Mouse (Mus musculus) cerebellum, postnatal 10 days (tissue): ENCODE results near the gene Angptl8.
A peak's percentile ranks its signal among the peaks of the same experiment; 100 is the strongest.
"Not testable (repeated sequence)": the region's sequence is repeated elsewhere in the genome, so short reads cannot be mapped to it uniquely, and the experiment has no call there.

Experiments used
- DNase-seq, 2 experiments: peaks; one replicate each; pipeline ENCODE4 v3.0.0; 2021; ENCODE audit warnings: mixed read lengths in 2 of 2

The Angptl8 gene

DNA sequence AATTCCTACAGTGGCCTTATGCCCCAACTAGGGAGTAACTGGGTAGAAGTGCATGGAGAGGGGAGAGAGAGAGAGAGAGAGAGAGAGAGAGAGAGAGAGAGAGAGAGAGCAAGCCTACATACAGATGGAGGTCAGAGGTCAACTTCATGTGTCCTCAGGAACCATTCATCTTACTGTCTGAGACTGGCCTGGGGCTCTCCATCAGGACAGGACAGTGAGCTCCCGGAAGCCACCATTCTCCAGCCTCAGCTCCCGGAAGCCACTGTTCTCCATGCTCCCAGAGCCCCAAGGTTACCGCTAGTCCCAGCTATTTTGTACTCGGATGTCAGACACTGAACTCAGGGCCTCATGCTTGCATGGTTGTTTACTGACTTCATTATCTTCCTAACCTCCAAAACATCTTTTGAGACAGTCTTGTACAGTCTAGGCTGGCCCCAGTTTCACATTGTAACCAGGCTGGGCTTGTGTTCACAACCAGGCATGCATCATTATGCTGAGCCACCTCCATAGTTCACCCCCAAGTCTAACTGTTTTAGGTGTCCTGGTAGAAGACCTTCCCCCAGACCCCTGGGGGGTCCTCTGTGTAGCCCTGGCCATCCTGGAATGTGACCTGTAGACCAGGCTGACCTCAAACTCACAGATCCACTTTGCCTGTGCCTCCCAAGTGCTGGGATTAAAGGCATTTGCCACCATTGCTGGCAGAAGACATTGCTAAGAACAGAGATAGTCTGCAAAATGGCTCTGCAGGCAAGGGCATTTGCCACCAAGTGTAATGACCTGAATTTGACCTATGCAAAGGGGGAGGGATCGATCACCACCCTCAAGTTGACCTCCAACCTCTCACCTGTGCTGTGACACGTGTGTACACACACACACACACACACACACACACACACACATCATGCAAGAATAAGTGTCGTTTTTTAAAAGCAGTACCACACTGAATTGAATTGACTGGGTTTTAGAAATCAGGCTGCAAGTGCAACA is 14.7 kb downstream of the Angptl8 start:
- DNase-seq = no peak

DNA sequence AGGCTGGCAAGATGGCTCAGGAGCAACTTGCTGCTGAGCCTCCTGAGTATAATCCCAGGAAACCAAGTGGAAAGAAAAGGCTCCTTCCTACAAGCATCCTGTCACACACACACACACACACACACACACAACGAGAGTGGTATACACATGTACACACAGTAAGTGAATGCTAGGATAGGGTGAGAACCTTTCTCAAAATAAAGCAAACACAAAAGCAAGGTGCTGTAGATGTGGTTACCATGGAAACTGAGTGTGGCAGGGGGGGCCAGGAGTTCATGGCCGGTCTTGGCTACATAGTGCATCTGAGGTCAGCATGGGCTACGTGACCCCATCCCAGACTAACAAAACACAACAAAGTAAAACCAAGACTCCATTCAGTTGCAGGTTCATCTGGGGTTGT is 15.8 kb downstream of the Angptl8 start:
- DNase-seq = no peak

DNA sequence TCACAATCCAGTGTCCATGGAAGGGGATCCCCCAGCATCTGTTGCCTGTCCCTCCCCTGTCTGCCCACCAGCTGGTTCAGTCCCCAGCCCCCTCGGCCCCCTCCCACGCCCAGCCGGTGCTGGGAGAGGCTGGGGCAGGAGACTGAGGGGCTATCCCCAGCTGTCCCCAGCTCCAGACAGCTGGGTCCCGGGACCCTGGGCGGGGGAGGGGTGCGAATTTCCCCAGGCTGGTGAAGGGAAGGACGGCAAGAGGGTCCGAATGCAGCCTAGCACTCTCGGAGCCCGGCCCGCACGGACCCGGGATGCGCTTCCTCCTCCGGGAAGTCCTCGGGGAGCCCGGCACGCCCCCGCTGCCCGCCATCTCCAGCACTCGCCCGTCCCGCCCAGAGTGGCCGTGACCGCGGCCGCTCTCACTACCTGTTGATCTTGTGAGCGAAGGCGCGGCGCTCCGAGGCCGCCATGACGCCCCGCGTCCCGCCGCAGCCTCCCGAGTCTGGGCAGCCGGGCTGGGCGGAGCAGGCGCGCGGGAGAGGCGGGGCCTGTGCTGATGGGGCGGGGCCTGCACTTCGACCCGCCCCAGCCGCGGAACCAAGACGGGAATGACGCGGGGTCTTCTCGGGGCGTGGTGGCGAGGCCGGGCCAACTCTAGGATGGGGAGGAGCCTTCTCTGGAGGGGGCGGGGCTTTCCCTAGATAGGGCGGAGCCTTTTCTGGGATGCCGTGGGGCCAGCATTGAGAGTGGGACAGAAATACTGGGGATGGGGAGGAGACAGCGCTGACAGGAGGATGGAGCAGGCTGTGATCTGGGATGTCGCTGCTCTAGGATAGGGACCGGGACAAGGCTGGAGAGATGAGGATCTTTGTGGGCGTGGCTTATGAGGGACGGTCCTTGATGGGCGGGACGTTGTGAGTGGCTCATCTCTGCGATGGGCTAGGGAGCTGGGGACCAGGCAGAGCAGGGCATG is 17.1 kb downstream of the Angptl8 start, which contains the start of gene Dock6:
TSS of gene Dock6 (minus strand) at position 508 of the 964 bp plus-strand sequence.
- peak; percentile 77 to 82 for DNase-seq

DNA sequence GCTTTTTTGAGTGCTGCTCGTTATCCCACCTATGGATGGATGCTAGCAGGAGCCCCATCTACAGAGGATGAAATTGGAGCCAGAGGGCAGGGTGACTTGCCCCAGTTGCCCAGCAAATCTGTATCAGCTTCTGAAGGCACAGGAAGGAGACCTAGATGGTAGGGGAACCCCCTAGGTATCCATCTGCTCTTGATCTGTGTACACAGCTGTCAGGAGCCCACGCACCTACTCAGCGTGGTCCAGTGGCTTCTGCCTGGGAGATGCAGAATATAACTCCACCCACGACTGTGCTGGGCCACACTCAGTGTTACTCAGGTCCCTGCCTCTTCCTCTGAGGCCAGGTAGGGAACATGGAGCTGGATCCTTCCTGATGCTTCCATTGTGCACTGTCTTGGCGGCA is 18.7 kb downstream of the Angptl8 start:
- no peak for DNase-seq

DNA sequence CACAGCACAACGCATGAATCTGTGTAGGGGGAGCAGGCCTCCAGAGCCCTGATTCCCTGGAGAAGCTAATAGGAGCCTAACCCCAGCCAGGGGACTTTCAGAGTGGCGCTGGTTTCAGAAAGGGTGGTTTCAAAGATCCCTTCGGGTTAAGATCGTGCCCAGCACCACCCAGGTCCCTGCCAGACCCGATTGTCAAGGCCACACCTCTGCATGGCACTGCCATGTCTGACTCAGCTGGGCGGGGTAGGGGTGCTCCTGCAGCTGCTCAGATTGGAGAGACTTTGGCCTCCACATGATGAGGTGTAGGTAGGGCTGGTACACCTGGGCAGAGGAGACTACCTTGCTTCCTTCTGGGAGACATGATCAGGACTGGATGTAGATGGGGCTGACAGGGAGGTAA is 19.6 kb downstream of the Angptl8 start:
- no peak for DNase-seq

DNA sequence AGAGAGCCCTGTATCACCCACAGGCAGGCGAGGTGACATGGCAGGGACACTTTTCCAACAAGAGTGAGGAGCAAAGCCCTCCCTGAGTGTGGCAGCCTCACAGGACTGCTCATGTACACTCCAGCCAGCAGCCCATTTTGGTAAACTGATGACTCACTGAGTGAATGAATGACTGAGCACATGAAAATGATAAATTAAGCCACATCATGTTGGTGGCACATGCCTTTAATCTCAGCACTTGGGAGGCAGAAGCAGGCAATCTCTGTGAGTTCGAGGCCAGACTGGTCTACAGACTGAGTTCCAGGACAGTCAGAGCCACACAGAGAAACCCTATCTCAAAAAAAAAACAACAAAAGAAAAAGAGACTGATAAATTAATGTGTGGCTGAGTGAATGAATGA is 22.2 kb downstream of the Angptl8 start:
- DNase-seq = no peak

DNA sequence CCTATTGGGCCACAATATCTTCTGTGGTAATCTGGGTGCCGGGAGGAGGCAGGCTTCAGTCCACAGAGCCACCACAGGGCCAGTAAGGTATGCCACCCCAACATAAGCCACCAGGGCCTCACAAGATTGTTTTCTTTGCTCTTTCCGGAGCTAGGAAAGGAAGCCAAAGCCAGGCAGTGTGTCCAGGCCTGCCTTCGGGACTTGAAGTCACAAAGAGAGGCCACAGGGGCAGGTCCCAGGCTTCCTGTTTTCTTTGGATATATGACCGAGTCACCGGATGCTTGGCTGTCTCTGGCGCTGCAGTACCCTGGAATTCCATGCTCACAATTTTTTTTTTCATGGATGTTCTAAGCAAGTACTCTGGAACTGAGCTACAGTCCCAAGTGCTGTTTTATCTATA is 22.8 kb downstream of the Angptl8 start:
- DNase-seq = no peak

DNA sequence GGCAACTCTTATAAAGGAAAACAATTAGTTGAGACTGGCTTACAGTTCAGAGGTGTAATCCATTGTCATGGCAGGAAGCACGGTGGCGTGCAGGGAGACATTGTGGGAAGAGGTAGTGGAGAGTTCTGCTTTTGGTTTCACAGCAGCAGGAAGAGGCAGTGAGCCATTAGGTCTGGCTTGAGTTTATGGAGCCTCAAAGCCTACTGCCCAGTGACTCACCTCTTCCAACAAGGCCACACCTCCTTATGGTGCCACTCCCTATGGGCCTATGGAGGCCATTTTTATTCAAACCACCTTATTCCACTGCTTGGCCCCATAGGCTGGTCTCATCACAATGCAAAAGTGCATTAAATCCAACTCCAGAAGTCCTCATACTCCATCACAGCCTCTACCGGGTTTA is 24.3 kb downstream of the Angptl8 start:
- no peak for DNase-seq

DNA sequence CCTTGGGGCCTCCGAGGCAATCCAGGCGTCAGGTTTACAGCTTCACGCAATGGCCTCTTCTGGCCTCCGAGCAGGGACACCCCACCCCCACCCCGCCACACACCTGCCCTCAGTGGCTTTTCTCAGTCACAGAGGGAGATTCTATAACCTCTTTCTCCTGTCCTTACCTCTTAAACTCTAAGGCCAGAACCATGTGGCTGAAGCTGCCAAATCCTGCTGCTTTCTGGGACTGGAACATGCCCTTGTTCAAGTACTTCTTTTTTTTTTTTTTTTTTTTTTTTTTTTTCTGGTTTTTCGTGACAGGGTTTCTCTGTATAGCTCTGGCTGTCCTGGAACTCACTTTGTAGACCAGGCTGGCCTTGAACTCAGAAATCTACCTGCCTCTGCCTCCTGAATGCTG is 25.0 kb downstream of the Angptl8 start:
- DNase-seq = not testable (repeated sequence)

DNA sequence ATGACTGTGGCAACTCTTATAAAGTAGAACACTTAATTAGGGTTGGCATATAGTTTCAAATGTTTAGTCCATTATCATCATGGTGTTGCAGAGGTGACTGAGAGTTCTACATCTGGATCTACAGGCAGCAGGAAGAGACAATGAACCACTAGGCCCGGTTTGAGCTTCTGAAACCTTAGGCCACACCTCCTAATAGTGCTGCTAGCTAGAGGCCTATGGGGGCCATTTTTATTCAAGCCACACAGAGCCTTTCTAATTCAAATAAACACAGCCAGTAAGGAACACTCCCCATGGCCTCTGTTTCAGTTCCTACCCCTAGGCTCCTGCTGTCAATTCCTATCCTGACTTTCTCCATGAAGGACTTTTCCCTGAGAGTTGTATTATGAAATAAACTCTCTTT is 26.9 kb downstream of the Angptl8 start:
- no peak for DNase-seq

DNA sequence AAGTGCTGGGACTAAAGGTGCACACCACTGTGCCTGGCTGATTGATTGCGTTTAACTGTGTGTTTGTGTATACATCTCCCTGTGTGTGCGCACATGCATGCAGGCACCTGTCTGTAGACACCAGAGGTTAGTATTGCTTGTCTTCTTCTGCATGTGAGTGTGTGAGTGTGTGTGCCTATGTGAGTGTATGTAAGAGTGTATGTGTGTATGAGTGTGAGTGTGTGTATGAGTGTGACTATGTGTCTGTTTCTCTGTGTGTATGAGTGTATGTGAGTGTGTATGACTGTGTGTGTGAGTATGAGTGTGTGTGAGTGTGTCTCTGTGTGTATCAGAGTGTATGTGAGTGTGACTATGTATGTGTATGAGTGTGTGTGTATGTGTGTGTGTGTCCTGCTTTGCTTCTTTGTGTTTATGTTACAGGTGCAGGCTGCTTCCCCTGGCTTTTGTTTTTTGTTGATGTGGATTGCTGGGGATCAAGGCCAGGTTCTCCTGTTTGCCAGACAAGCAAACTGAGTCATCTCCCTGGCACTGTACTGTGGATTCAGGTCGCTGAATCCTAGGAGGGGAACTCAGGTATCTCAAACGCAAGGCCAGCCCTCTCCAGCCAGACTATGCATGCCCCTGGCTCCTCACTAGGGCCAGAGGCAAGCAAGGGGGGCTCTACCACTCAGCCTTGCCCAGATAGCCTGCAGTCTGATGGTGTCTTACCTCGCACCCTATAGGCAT is 30.5 kb downstream of the Angptl8 start:
- DNase-seq = no peak

DNA sequence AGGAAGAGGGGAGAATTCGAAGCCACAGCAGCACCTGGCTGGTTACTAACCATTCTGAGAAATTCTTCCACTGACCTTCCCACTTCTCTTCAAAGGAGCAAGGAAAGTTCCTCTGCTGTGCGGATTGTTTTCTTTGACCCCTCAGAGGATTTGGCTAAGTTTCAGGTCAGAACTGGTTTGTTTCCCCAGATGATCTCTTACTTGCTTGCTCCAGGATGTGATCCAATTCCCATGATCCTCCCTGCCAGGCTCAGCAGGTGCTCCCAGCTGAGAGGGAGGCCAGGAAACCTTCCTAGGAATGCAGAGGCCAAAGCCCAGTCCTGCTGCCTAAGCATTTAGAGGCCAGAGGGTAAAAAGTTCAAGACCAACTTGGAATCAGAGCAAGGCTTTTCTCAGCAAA is 31.3 kb downstream of the Angptl8 start:
- no peak for DNase-seq

DNA sequence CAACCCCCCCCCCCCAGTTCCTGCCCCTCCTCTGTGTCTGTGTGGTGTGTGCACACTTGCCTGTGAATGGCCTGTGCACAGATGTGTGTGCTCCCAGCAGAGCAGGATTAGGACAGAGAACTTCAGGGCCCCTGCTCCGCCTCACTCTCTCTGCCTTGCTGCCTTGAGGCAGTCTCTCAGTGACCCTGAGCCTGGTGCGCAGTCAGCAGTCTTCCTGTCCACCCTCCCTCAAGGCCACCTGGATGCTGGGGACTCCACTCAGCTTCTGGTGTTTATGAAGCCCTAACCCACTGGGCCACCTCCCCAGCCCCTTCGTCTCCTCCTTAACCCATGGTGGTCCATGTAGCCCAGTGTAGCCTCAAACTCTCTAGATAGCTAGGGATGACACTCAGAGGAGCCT is 32.4 kb downstream of the Angptl8 start:
- no peak for DNase-seq

DNA sequence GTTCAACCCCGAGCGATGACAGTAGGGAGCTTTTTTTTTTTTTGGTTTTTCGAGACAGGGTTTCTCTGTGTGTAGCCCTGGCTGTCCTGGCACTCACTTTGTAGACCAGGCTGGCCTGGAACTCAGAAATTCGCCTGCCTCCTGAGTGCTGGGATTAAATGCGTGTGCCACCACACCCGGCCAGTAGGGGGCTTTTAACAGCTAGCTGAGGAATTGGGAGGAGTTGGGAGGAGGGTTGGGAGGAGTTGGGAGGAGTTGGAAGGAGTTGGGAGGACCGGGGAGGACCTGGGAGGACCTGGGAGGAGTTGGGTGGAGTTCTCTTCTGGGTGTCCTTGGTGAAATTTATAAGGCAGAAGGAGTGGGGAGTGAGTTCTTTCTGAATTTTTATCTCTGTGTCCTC is 34.0 kb downstream of the Angptl8 start:
- peak; percentile 74 to 79 for DNase-seq

DNA sequence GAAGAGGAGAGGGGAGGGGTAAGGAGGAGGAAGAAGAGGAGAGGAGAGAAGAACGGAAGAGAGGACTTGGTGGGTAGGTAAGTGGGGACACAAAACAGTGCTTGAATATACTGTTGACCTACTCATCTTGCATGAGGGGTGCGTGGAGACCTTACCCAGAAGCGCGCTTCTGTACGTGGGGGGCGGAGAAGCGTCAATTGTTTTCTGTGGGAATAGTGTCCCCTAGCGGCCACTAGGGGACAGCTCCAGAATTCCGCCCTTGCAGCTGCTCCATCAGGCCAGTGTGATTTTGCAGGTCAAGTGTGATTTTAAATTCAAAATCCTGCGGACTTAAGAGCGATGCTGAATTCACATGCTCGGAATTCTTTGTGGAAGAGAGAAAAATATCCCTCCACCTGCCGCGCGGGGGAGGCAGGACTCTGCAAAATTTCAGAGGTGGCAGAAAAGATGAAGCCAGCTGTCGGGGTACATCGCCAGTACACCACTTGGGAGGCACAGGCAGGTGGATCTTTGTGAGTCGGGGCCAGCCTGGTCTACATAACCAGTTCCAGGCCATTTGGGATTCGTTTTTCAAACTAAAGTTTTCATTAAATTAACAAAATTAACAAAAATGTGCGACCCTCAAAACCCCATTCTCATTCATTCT is 35.7 kb downstream of the Angptl8 start:
- peak; percentile 78 to 83 for DNase-seq

DNA sequence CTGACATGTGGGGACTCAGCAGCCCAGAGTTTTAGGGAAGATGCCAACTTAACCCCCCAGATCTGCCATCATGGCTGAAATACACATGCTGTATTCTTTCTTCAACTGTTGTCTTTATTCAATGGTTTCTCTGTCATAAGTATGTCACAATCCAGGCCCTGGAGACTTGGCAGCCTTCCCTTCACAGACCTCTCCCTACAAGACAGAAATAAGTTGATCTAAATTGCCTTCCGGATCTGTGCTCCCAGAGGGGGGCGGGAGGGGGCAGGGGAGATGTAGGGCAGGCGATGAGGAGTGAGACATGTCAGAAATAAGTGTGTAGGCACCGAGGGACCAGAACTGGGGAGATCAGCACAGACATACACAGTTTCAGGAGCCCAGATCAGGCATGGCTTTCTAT is 36.9 kb downstream of the Angptl8 start:
- peak; percentile 55 to 62 for DNase-seq

DNA sequence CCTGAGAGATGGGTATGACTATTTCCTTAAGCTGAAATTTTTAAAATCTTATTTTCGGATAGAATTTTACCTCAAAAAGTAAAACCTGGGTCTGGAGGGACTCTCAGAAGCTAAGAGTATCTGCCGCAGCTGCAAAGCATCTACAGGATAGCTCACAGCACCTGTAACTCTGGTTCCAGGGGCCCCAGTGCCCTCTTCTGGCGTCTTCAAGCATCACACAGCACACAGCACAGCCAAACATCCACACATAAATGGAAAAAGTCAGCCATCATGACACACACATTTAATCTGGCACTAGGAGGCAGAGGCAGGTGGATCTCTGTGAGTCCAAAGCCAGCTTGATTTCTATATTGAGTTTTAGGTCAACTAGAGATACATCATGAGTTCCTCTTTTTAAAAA is 41.3 kb downstream of the Angptl8 start:
- no peak for DNase-seq
